Mouse (Mus musculus): Measurements from ENCODE around the gene Borcs7.

The Borcs7 gene

GRCm38 (mm10) chr19:46689460-46690372, at the start of gene Borcs7:
Borcs7 (plus strand) TSS chr19:46689906.
- DNase-seq (ENCODE audit: low read depth, low spot score): peak; percentile 91

GRCm38 (mm10) chr19:46640780-46641179, 48.9 kb upstream of the Borcs7 start:
- no peak for DNase-seq (ENCODE audit: low read depth, low spot score)

GRCm38 (mm10) chr19:46641420-46642085, 48.2 kb upstream of the Borcs7 start:
- DNase-seq (ENCODE audit: low read depth, low spot score): peak; percentile 58

GRCm38 (mm10) chr19:46642136-46642753, 47.5 kb upstream of the Borcs7 start:
- DNase-seq (ENCODE audit: low read depth, low spot score): no peak

- no peak for DNase-seq (ENCODE audit: low read depth, low spot score)
These were observed 46.5 kb upstream of the Borcs7 start for GRCm38 (mm10) chr19:46643236-46643635.

- DNase-seq (ENCODE audit: low read depth, low spot score): no peak
These were observed 45.3 kb upstream of the Borcs7 start for GRCm38 (mm10) chr19:46644343-46644792.

- peak; percentile 47 for DNase-seq (ENCODE audit: low read depth, low spot score)
These were observed 44.7 kb upstream of the Borcs7 start for GRCm38 (mm10) chr19:46644793-46645602.

GRCm38 (mm10) chr19:46646041-46646481, 43.6 kb upstream of the Borcs7 start:
- DNase-seq (ENCODE audit: low read depth, low spot score): no peak

GRCm38 (mm10) chr19:46647254-46647653, 42.5 kb upstream of the Borcs7 start:
- no peak for DNase-seq (ENCODE audit: low read depth, low spot score)

- DNase-seq (ENCODE audit: low read depth, low spot score): no peak
These were observed 41.9 kb upstream of the Borcs7 start for GRCm38 (mm10) chr19:46647850-46648249.

GRCm38 (mm10) chr19:46648565-46648964, 41.1 kb upstream of the Borcs7 start:
- no peak for DNase-seq (ENCODE audit: low read depth, low spot score)

GRCm38 (mm10) chr19:46653188-46653587, 36.5 kb upstream of the Borcs7 start:
- DNase-seq (ENCODE audit: low read depth, low spot score): no peak

- no peak for DNase-seq (ENCODE audit: low read depth, low spot score)
These were observed 36.0 kb upstream of the Borcs7 start for GRCm38 (mm10) chr19:46653616-46654235.

GRCm38 (mm10) chr19:46655626-46656025, 34.1 kb upstream of the Borcs7 start:
- no peak for DNase-seq (ENCODE audit: low read depth, low spot score)

- peak; percentile 87 for DNase-seq (ENCODE audit: low read depth, low spot score)
These were observed 33.4 kb upstream of the Borcs7 start for GRCm38 (mm10) chr19:46656151-46656840.

- peak; percentile 84 for DNase-seq (ENCODE audit: low read depth, low spot score)
These were observed 32.2 kb upstream of the Borcs7 start for GRCm38 (mm10) chr19:46657339-46658020.

- no peak for DNase-seq (ENCODE audit: low read depth, low spot score)
These were observed 31.4 kb upstream of the Borcs7 start for GRCm38 (mm10) chr19:46658348-46658747.

- no peak for DNase-seq (ENCODE audit: low read depth, low spot score)
These were observed 30.9 kb upstream of the Borcs7 start for GRCm38 (mm10) chr19:46658851-46659250.

- no peak for DNase-seq (ENCODE audit: low read depth, low spot score)
These were observed 28.2 kb upstream of the Borcs7 start for GRCm38 (mm10) chr19:46661511-46661910.

GRCm38 (mm10) chr19:46662214-46662613, 27.5 kb upstream of the Borcs7 start:
- no peak for DNase-seq (ENCODE audit: low read depth, low spot score)
